Mouse (Mus musculus) ES-E14 (cell line): ENCODE measurements around the gene Syce1l. TPM values are rescaled to one million over a fixed set of nuclear protein-coding genes. Genes with fewer than 3 reads are reported as not detected.

Experiments used
- DNase-seq: peaks from one replicate; pipeline ENCODE4 v3.0.0-alpha.2; 2013; ENCODE audit warnings: low read depth, low spot score
- H3K27ac ChIP-seq: 2 replicates; pipeline ENCODE4 v1.5.1; 2012; ENCODE audit warnings: low read depth, mild to moderate bottlenecking, low read length, moderate library complexity, mixed read lengths; ENCODE audit not compliant: poor library complexity, insufficient read depth, severe bottlenecking
- H3K36me3 ChIP-seq: 2 replicates; pipeline ENCODE4 v1.6.1; 2012; ENCODE audit warnings: mild to moderate bottlenecking, low read length, moderate library complexity, mixed read lengths; ENCODE audit not compliant: control insufficient read depth, poor library complexity, insufficient read depth, severe bottlenecking
- H3K4me1 ChIP-seq, 2 experiments: fragments of 150-350 bp in 1 of 2; sonication (generic) in 1 of 2; 2 replicates each; pipeline ENCODE4 v1.6.1; 2012; ENCODE audit warnings: low read length in 2 of 2, mild to moderate bottlenecking in 1 of 2, mixed read lengths in 1 of 2; ENCODE audit not compliant: control insufficient read depth in 2 of 2, insufficient read depth in 2 of 2, poor library complexity in 1 of 2
- H3K4me3 ChIP-seq, 2 experiments: fragments of 150-350 bp in 1 of 2; sonication (generic) in 1 of 2; 2 replicates each; pipeline ENCODE4 v1.5.1; 2012; ENCODE audit warnings: low read length in 2 of 2, low read depth in 1 of 2, mild to moderate bottlenecking in 1 of 2, mixed read lengths in 1 of 2; ENCODE audit not compliant: insufficient read depth in 1 of 2, poor library complexity in 1 of 2, severe bottlenecking in 1 of 2
- H3K9ac ChIP-seq: 2 replicates; pipeline ENCODE4 v1.6.1; 2012; ENCODE audit warnings: low read depth, mild to moderate bottlenecking, low read length, mixed read lengths; ENCODE audit not compliant: poor library complexity, insufficient read depth, severe bottlenecking
- H3K9me3 ChIP-seq: fragments of 150-350 bp; sonication (generic); 2 replicates; pipeline ENCODE4 v1.6.1; 2012; ENCODE audit warnings: low read depth, mild to moderate bottlenecking, low read length; ENCODE audit not compliant: control insufficient read depth, insufficient read depth
- CHD2 ChIP-seq: IDR thresholded peaks from 2 replicates; pipeline ENCODE4 v1.6.1; 2014; ENCODE audit warnings: mild to moderate bottlenecking, low read depth, low read length, inconsistent platforms
- HCFC1 ChIP-seq: IDR thresholded peaks from 2 replicates; pipeline ENCODE4 v1.6.1; 2012; ENCODE audit warnings: low read length, inconsistent platforms, borderline replicate concordance; ENCODE audit not compliant: insufficient read depth
- MAFK ChIP-seq: IDR thresholded peaks from 2 replicates; pipeline ENCODE4 v1.6.1; 2014; ENCODE audit warnings: mild to moderate bottlenecking, low read depth, low read length, inconsistent platforms; ENCODE audit not compliant: insufficient read depth
- ZC3H11A ChIP-seq: IDR thresholded peaks from 2 replicates; pipeline ENCODE4 v1.6.1; 2012; ENCODE audit warnings: low read depth, mild to moderate bottlenecking, inconsistent platforms, low read length, borderline replicate concordance
- ZNF384 ChIP-seq: IDR thresholded peaks from 2 replicates; pipeline ENCODE4 v1.6.1; 2012; ENCODE audit warnings: low read depth, low read length, inconsistent platforms
- in situ Hi-C, 2 experiments: fragments of 600-800 bp; cut with MboI; formaldehyde crosslinking; loops; one replicate each; pipeline ENCODE4 v1.15.1; 2025; ENCODE audit warnings: low sequenced_read_pairs in 2 of 2, inconsistent platforms in 1 of 2; ENCODE audit not compliant: unreplicated experiment in 2 of 2
- total RNA-seq: library from RNA; depleted of rRNA; stranded (reverse); fragments of 300-350 nt; gene quantifications from 2 replicates; pipeline ENCODE4 v1.2.3, GENCODE M21; 2012

The Syce1l gene
- total RNA-seq, 1 experiment: not detected

- no peak for DNase-seq
- Histone ChIP-seq H3K27ac (no peak overlapping the region), H3K9ac (no peak overlapping the region), H3K4me1 (no peaks in the 10 kb centered on the region), H3K9me3 (no peaks in the 10 kb centered on the region), H3K4me3 (no peak overlapping the region), H3K36me3 (peaks cover 7% of the 10 kb centered on the region)
- in situ Hi-C loops: no loop called here
- TF ChIP-seq ZNF384: no peak
- TF ChIP-seq HCFC1: no peak
- no peak for TF ChIP-seq MAFK
- TF ChIP-seq ZC3H11A: no peak
- TF ChIP-seq CHD2: no peak
Measured at GRCm38 (mm10) chr8:113643479-113644210, 632 bp downstream of the Syce1l start.

- no peak overlapping the region for H3K4me3 ChIP-seq
- in situ Hi-C loops: no loop called here
- H3K9ac ChIP-seq: no peak overlapping the region
- TF ChIP-seq MAFK: no peak
- TF ChIP-seq HCFC1: no peak
- no peak for TF ChIP-seq ZC3H11A
- no peak for TF ChIP-seq CHD2
- no peak for TF ChIP-seq ZNF384
- no peak overlapping the region for H3K27ac ChIP-seq
- H3K4me1 ChIP-seq: no peaks in the 10 kb centered on the region
- no peak for DNase-seq
- H3K36me3 ChIP-seq: peaks cover 3% of the 10 kb centered on the region
- H3K9me3 ChIP-seq: no peaks in the 10 kb centered on the region
Measured at GRCm38 (mm10) chr8:113645220-113645619, 2.2 kb downstream of the Syce1l start.

GRCm38 (mm10) chr8:113652450-113652849 is 9.4 kb downstream of the Syce1l start:
- Histone ChIP-seq H3K4me1 (no peaks in the 10 kb centered on the region), H3K9ac (no peak overlapping the region), H3K9me3 (no peaks in the 10 kb centered on the region), H3K4me3 (no peak overlapping the region), H3K27ac (no peak overlapping the region), H3K36me3 (no peaks in the 10 kb centered on the region)
- no peak for TF ChIP-seq ZC3H11A
- TF ChIP-seq ZNF384: no peak
- TF ChIP-seq CHD2: no peak
- TF ChIP-seq MAFK: no peak
- TF ChIP-seq HCFC1: no peak
- DNase-seq: no peak
- in situ Hi-C loops: loop anchor here in 1 of 2 experiments (25.0 kb wide), 1 partner anchor 335 kb away; no protein-coding TSS in a partner anchor

- in situ Hi-C loops: loop anchor here in 1 of 2 experiments (25.0 kb wide), 1 partner anchor 334 kb away; no protein-coding TSS in a partner anchor
- TF ChIP-seq MAFK (no peak), CHD2 (no peak), ZC3H11A (no peak), ZNF384 (no peak), HCFC1 (no peak)
- H3K9me3 ChIP-seq: no peaks in the 10 kb centered on the region
- DNase-seq: no peak
- no peaks in the 10 kb centered on the region for H3K4me1 ChIP-seq
- no peaks in the 10 kb centered on the region for H3K36me3 ChIP-seq
- no peak overlapping the region for H3K9ac ChIP-seq
- H3K27ac ChIP-seq: no peak overlapping the region
- no peak overlapping the region for H3K4me3 ChIP-seq
Measured at GRCm38 (mm10) chr8:113653151-113653550, 10.1 kb downstream of the Syce1l start.
